Mouse (Mus musculus) stomach, embryonic 15.5 days (tissue): ENCODE data around the gene Zfp169. TPM values are rescaled to one million over a fixed set of nuclear protein-coding genes. Genes with fewer than 3 reads are reported as not detected.

ENCODE experiments used
- ATAC-seq: fragments of 200-750 bp; cut with Nextera tagmentation; 2 replicates; pipeline ENCODE4 v1.8.0; 2017; ENCODE audit warnings: low read depth, moderate number of reproducible peaks, moderate TSS enrichment; ENCODE audit not compliant: insufficient read depth, low FRiP score
- H3K27ac ChIP-seq: fragments of 300-500 bp; sonication (generic); 2 replicates; pipeline ENCODE4 v1.5.1; 2015; ENCODE audit warnings: mild to moderate bottlenecking, inconsistent platforms
- H3K27me3 ChIP-seq: fragments of 300-500 bp; sonication (generic); replicated peaks from 2 replicates; pipeline ENCODE4 v1.6.1; 2015; ENCODE audit warnings: inconsistent platforms
- H3K36me3 ChIP-seq: fragments of 300-500 bp; sonication (generic); 2 replicates; pipeline ENCODE4 v1.6.1; 2015; ENCODE audit warnings: inconsistent platforms
- H3K4me1 ChIP-seq: fragments of 300-500 bp; sonication (generic); 2 replicates; pipeline ENCODE4 v1.6.1; 2015; ENCODE audit warnings: inconsistent platforms
- H3K4me2 ChIP-seq: fragments of 300-500 bp; sonication (generic); 2 replicates; pipeline ENCODE4 v1.6.1; 2015; ENCODE audit warnings: mild to moderate bottlenecking, inconsistent platforms
- H3K4me3 ChIP-seq: fragments of 300-500 bp; sonication (generic); replicated peaks from 2 replicates; pipeline ENCODE4 v1.5.1; 2015; ENCODE audit warnings: inconsistent platforms
- H3K9ac ChIP-seq: fragments of 300-500 bp; sonication (generic); 2 replicates; pipeline ENCODE4 v1.6.1; 2015; ENCODE audit warnings: inconsistent platforms
- H3K9me3 ChIP-seq: fragments of 300-500 bp; sonication (generic); 2 replicates; pipeline ENCODE4 v1.6.1; 2016; ENCODE audit warnings: inconsistent platforms
- WGBS: fragments of 180-500 bp; shearing (Covaris S2); methylation state at CpG from one replicate; pipeline ENCODE4 v1.1.7; 2015; 5-methylcytosine and 5-hydroxymethylcytosine counted together
- microRNA counts: library from miRNA; unstranded; fragments of <30 nt; microRNA quantifications from one replicate; lab custom pipeline; 2016
- microRNA-seq: library from miRNA; unstranded; fragments of <30 nt; microRNA quantifications from one replicate; pipeline ENCODE4, GENCODE M21; 2016
- polyA plus RNA-seq: library from polyadenylated mRNA; unstranded; fragments of >200 nt; fragmentation: Nextera tagmentation; extraction: Ambion mirVana; gene quantifications from 2 replicates; pipeline ENCODE4 v1.2.1, GENCODE M21; 2015

Gene Zfp169
- polyA plus RNA-seq, 1 experiment from 2014 or later = 3.2 TPM

- H3K36me3 ChIP-seq = no peaks in the 10 kb centered on the region
- no peak overlapping the region for H3K4me2 ChIP-seq
- peak; percentile 22; the same call in 1 of the 2 replicates for ATAC-seq
- WGBS = 37% methylated on average over 8 of the region's 8 CpGs
- no peaks in the 10 kb centered on the region for H3K9me3 ChIP-seq
- H3K27ac ChIP-seq = no peak overlapping the region
- H3K9ac ChIP-seq = no peak overlapping the region
- no peak overlapping the region for H3K4me3 ChIP-seq
- no peaks in the 10 kb centered on the region for H3K27me3 ChIP-seq
- H3K4me1 ChIP-seq = no peaks in the 10 kb centered on the region
Observed at GRCm38 (mm10) chr13:48443996-48444395, 69.3 kb downstream of the Zfp169 start.

- H3K27me3 ChIP-seq = no peaks in the 10 kb centered on the region
- H3K9ac ChIP-seq = no peak overlapping the region
- WGBS = 76% methylated on average over 5 of the region's 5 CpGs
- H3K4me2 ChIP-seq = no peak overlapping the region
- H3K9me3 ChIP-seq = no peaks in the 10 kb centered on the region
- H3K4me1 ChIP-seq = peaks cover 9% of the 10 kb centered on the region; the same call in 1 of the 2 replicates
- ATAC-seq = no peak
- H3K36me3 ChIP-seq = no peaks in the 10 kb centered on the region
- H3K27ac ChIP-seq = no peak overlapping the region
- H3K4me3 ChIP-seq = no peak overlapping the region
Observed at GRCm38 (mm10) chr13:48438321-48438720, 74.9 kb downstream of the Zfp169 start.

MicroRNAs encoded within 50 kb of the gene (microRNA counts, 519-probe panel; counts per million panel counts)
- microRNA mmu-let-7a (lab: Ali Mortazavi, UCI) (4,422 counts per million, percentile 98 among the panel's probes with 10 or more counts), microRNA mmu-let-7d (lab: Ali Mortazavi, UCI) (4,495 counts per million, percentile 99 among the panel's probes with 10 or more counts), microRNA mmu-let-7f (lab: Ali Mortazavi, UCI) (3,990 counts per million, percentile 95 among the panel's probes with 10 or more counts)

Small RNA genes within 50 kb of the gene (microRNA-seq; reads per million reads assigned to microRNA genes)
- gene Gm24111 (not detected), gene Mirlet7a-1 (314 reads per million, percentile 63 among the genes with 10 or more reads in this experiment), gene Mirlet7d (17,974 reads per million, percentile 96 among the genes with 10 or more reads in this experiment), gene Mirlet7f-1 (not detected)

Other genes starting within 250 kb of the Zfp169 start
- 0.51 and 0.86 TPM in 2 replicates for gene A830005F24Rik, start 119 bp upstream of the Zfp169 start, polyA plus RNA-seq
- gene Ptpdc1, start 112.2 kb upstream of the Zfp169 start, polyA plus RNA-seq = 8.2 and 9.1 TPM in 2 replicates
- gene Barx1, start 149.5 kb upstream of the Zfp169 start, polyA plus RNA-seq = 173 and 204 TPM in 2 replicates